Mouse (Mus musculus): Measurements from ENCODE around the gene Amph. TPM values are rescaled to one million over a fixed set of nuclear protein-coding genes. Genes with fewer than 3 reads are reported as not detected.

The Amph gene
- polyA plus RNA-seq, 1 experiment: 0.76 TPM

DNA sequence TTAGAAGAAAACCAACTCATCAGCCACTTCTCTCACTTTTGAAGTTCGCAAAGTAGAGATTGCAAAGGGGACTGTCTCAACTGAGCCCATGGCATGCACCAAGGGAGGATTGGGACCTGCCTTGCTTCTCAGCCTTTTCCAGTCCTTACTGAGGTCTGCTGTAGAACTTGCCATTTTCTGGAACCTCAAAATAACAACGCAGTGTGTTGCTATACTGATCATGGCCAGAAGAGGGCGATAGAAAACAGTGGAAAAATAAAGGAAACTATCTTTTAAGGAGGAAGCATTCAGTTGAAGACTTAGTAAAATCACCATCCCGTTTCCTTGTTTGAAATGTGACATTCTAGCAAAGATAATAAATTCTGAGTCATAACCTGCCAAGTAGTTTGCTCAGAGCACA lies 210.5 kb downstream of the Amph start:
- Histone ChIP-seq H3K4me1 (ENCODE audit: control insufficient read depth, insufficient read depth, insufficient read length, low read length) (no peaks in the 10 kb centered on the region), H3K27me3 (ENCODE audit: control insufficient read depth, insufficient read depth, low read length) (no peaks in the 10 kb centered on the region), H3K4me3 (ENCODE audit: low read depth, low read length) (no peak overlapping the region), H3K27ac (ENCODE audit: insufficient read depth, low read depth, low read length) (no peak overlapping the region), H3K36me3 (ENCODE audit: control insufficient read depth, insufficient read depth, low read length) (no peaks in the 10 kb centered on the region)
- no peak for TF ChIP-seq POLR2A (IDR thresholded peaks at IDR 0.05; ENCODE audit: low read depth, low read length)
- TF ChIP-seq CTCF (IDR thresholded peaks at IDR 0.05; ENCODE audit: extremely low read depth, insufficient read length, insufficient replicate concordance, low read depth, low read length): peak; percentile 18; the same call in 1 of the 2 replicates
- WGBS: 22% methylated on average over 4 of the region's 4 CpGs

DNA sequence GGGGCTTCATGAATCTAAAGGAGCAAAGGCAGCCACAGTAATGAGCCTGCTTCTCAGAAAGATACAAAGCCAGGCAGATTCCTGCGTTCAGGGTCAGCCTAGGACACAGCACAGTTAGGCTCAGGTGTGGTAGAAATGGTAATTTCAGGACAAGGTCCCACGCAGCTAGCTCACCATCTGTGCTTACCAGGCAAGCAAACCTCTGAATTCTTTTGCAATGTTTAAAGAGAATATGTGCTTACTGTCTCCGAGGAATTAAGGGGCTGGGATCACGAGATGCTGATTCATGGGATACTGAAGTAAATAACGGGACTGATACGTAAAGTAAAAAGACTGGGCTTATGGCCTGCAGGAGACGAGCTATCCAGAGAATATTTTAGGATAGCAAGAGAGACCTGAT lies 212.6 kb downstream of the Amph start:
- no peaks in the 10 kb centered on the region for H3K4me1 ChIP-seq (ENCODE audit: control insufficient read depth, insufficient read depth, insufficient read length, low read length)
- H3K4me3 ChIP-seq (ENCODE audit: low read depth, low read length): no peak overlapping the region
- TF ChIP-seq POLR2A (IDR thresholded peaks at IDR 0.05; ENCODE audit: low read depth, low read length) (no peak), CTCF (IDR thresholded peaks at IDR 0.05; ENCODE audit: extremely low read depth, insufficient read length, insufficient replicate concordance, low read depth, low read length) (no peak)
- H3K36me3 ChIP-seq (ENCODE audit: control insufficient read depth, insufficient read depth, low read length): no peaks in the 10 kb centered on the region
- 72% methylated on average over 7 of the region's 7 CpGs for WGBS
- H3K27me3 ChIP-seq (ENCODE audit: control insufficient read depth, insufficient read depth, low read length): no peaks in the 10 kb centered on the region
- H3K27ac ChIP-seq (ENCODE audit: insufficient read depth, low read depth, low read length): no peak overlapping the region

DNA sequence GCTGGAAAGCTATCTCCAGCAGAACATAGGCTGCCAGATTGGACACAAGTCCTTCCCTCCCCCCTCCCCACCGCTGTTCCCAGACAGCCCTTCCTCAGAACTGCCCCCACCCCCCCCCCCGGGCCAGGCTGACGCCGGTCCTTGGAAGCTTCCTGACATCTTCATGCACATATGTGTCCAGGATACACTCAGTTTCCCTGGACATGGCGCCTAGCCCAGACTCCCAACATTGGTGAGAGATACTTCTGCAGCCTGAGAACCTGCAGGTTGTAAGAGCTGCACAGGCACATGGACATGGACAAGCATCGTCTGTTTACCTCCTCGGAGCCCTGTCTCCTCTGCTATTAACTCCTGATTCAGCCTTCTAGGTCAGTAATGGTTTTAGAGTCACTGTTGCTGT lies 213.1 kb downstream of the Amph start:
- Histone ChIP-seq H3K4me1 (ENCODE audit: control insufficient read depth, insufficient read depth, insufficient read length, low read length) (no peaks in the 10 kb centered on the region), H3K27ac (ENCODE audit: insufficient read depth, low read depth, low read length) (no peak overlapping the region; the same call in 1 of the 2 replicates), H3K27me3 (ENCODE audit: control insufficient read depth, insufficient read depth, low read length) (no peaks in the 10 kb centered on the region), H3K36me3 (ENCODE audit: control insufficient read depth, insufficient read depth, low read length) (no peaks in the 10 kb centered on the region), H3K4me3 (ENCODE audit: low read depth, low read length) (no peak overlapping the region)
- 51% methylated on average over 7 of the region's 7 CpGs for WGBS
- TF ChIP-seq CTCF (IDR thresholded peaks at IDR 0.05; ENCODE audit: extremely low read depth, insufficient read length, insufficient replicate concordance, low read depth, low read length): no peak
- TF ChIP-seq POLR2A (IDR thresholded peaks at IDR 0.05; ENCODE audit: low read depth, low read length): no peak

DNA sequence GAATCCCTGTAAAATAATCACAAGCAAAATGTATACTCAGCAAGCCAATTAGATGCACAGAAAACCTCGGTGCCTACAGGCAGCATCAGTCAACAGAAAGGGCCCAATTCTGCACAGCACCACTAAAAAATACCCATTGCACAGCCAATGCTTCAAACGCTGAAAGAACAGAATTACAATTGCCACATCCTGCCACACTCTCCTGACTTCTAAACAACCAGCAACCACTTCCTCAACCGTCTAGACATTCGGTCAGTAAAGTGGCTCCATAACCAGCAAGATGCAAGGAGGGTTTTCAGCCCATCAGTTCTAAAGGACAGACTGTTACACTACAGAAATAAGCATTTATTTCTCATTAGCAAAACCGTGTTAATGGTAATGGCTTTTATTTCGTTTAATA lies 214.1 kb downstream of the Amph start:
- TF ChIP-seq POLR2A (IDR thresholded peaks at IDR 0.05; ENCODE audit: low read depth, low read length) (no peak), CTCF (IDR thresholded peaks at IDR 0.05; ENCODE audit: extremely low read depth, insufficient read length, insufficient replicate concordance, low read depth, low read length) (no peak)
- Histone ChIP-seq H3K4me3 (ENCODE audit: low read depth, low read length) (no peak overlapping the region), H3K36me3 (ENCODE audit: control insufficient read depth, insufficient read depth, low read length) (no peaks in the 10 kb centered on the region), H3K27me3 (ENCODE audit: control insufficient read depth, insufficient read depth, low read length) (no peaks in the 10 kb centered on the region), H3K27ac (ENCODE audit: insufficient read depth, low read depth, low read length) (no peak overlapping the region), H3K4me1 (ENCODE audit: control insufficient read depth, insufficient read depth, insufficient read length, low read length) (no peaks in the 10 kb centered on the region)
- WGBS: 68% methylated on average over 6 of the region's 6 CpGs

DNA sequence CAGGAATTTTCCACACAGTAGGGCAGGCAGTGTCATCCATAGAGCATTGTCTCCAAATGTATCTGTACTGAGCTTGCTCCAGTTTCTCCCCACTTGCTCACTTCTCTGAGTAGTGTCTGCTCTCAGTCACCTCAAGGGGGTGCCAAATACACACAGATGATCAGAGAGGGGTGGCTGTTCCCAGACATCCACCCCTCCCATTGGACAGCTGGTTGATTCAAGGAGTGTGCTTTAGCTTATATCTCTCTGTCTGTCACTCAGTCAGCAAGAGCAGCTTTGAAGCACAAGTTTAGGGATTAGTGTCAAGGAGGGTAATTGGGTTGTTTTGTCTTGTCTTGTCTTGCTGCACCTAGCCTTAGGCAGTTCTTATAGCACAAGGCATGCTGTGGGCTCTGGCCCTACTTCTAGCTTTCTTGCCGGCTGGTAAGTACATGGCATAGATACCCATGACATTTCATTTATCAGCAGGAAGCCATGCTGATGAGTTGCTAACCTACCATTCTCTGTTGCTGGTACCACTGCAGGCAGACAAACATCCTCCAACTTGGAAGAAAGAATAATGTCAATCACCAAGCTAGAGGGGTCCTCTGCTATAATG lies 229.8 kb downstream of the Amph start:
- Histone ChIP-seq H3K4me1 (ENCODE audit: control insufficient read depth, insufficient read depth, insufficient read length, low read length) (no peaks in the 10 kb centered on the region), H3K27me3 (ENCODE audit: control insufficient read depth, insufficient read depth, low read length) (no peaks in the 10 kb centered on the region), H3K36me3 (ENCODE audit: control insufficient read depth, insufficient read depth, low read length) (no peaks in the 10 kb centered on the region), H3K4me3 (ENCODE audit: low read depth, low read length) (no peak overlapping the region), H3K27ac (ENCODE audit: insufficient read depth, low read depth, low read length) (no peak overlapping the region)
- WGBS: 76% methylated on average over 1 of the region's 1 CpGs
- peak; percentile 47; the same call in 1 of the 2 replicates for TF ChIP-seq CTCF (IDR thresholded peaks at IDR 0.05; ENCODE audit: extremely low read depth, insufficient read length, insufficient replicate concordance, low read depth, low read length)
- no peak for TF ChIP-seq POLR2A (IDR thresholded peaks at IDR 0.05; ENCODE audit: low read depth, low read length)

DNA sequence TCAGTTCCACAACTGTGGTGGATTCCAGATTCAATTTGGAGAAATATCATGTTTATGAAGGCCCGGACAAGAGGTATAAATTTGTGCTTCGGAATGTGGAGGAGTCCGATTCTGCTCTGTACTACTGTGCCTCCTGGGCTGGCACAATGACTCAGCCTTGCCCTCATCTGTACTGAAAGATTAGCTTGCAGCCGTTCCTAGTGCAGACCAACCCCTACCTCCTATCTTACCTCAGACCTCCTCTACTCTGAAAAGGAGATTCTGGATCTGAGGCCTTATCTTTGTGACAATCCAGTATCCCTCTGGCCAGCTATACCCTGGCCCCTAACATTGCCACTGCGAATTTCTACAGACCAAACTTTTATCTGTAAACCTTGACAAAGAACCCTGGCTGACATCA lies 230.3 kb downstream of the Amph start:
- 79% methylated on average over 5 of the region's 5 CpGs for WGBS
- Histone ChIP-seq H3K4me3 (ENCODE audit: low read depth, low read length) (no peak overlapping the region), H3K27me3 (ENCODE audit: control insufficient read depth, insufficient read depth, low read length) (no peaks in the 10 kb centered on the region), H3K4me1 (ENCODE audit: control insufficient read depth, insufficient read depth, insufficient read length, low read length) (no peaks in the 10 kb centered on the region), H3K27ac (ENCODE audit: insufficient read depth, low read depth, low read length) (no peak overlapping the region), H3K36me3 (ENCODE audit: control insufficient read depth, insufficient read depth, low read length) (no peaks in the 10 kb centered on the region)
- TF ChIP-seq POLR2A (IDR thresholded peaks at IDR 0.05; ENCODE audit: low read depth, low read length): no peak
- no peak for TF ChIP-seq CTCF (IDR thresholded peaks at IDR 0.05; ENCODE audit: extremely low read depth, insufficient read length, insufficient replicate concordance, low read depth, low read length)

DNA sequence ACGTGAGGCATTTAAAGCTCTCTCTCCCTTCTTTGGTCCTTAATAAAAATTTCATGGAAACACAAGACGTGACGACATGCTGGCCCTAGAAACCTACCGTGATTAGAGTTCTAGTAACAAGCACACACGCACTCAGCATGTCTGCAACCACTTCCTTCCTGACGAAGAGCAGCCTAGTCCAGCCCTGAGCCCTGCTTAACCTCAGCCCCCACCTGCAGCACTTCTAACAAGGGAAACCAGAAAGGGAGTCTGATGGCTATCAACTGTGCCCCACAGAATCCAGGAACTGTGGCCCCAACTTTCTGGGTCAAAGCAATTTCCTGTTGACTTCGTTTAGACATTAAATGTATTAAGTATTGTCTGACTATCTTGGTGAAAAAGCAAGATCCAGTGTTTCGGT lies 234.3 kb downstream of the Amph start:
- Histone ChIP-seq H3K4me1 (ENCODE audit: control insufficient read depth, insufficient read depth, insufficient read length, low read length) (no peaks in the 10 kb centered on the region), H3K27me3 (ENCODE audit: control insufficient read depth, insufficient read depth, low read length) (no peaks in the 10 kb centered on the region), H3K4me3 (ENCODE audit: low read depth, low read length) (no peak overlapping the region), H3K27ac (ENCODE audit: insufficient read depth, low read depth, low read length) (no peak overlapping the region), H3K36me3 (ENCODE audit: control insufficient read depth, insufficient read depth, low read length) (no peaks in the 10 kb centered on the region)
- TF ChIP-seq CTCF (IDR thresholded peaks at IDR 0.05; ENCODE audit: extremely low read depth, insufficient read length, insufficient replicate concordance, low read depth, low read length) (no peak), POLR2A (IDR thresholded peaks at IDR 0.05; ENCODE audit: low read depth, low read length) (no peak)
- 66% methylated on average over 8 of the region's 8 CpGs for WGBS
